Mouse (Mus musculus) cerebellum, adult 8-10 months (tissue): Measurements from ENCODE around the gene Atxn10.
"Not testable (repeated sequence)": the region's sequence is repeated elsewhere in the genome, so short reads cannot be mapped to it uniquely, and the experiment has no call there.

ENCODE experiments used
- DNase-seq: peaks from one replicate; pipeline ENCODE4 v3.0.0; 2022

The Atxn10 gene

DNA sequence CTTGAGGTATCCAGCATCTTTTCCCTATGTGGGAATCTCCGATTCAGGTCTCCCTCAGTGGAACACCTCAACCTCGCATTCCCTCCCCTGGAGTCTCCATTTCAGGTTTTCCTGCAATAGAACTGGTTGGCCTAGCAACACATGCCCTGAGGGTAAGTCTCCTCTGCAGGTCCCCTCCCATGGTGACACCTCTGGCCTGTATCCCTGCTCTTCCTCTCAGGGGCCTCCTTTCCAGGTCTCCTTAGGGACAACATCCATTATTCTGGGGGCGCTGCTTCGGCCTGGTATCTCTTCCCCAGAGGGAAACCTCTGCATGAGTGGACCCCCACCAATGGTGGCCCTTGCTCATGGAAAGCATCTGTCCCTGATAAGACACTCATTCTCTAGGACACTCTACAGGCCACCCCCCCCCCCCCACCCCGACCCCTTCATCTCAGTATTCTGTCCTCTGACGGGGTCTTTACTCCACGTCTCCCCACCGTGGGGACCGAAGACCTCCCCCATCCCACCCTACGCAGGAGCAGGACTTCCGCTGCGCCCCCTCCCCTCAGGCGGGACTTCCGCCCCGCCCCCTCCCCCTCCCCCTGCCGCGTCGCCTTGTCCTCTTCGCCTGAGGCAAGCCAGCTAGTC, at the start of gene Atxn10:
Gene Atxn10 (plus strand): TSS at position 575 of the 630 bp plus-strand sequence.
- peak; percentile 37 for DNase-seq

DNA sequence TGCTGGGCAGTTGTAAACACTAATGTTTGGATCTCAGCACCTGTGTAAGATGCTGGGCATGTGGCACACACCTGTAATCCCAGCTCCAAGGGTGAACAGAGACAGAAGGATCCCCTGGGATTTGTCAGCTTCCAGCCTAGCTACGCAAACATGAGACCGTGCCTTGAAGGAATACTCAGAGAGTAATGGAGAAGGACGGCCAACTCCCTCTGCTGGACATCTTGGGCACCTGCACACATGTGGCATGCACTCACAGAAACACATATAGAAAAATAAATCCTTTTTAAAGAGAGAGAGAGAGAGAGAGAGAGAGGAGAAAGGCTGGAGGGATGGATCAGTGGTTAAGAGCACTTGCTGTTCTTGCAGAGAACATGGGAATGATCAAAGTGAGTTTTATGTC, 41.4 kb upstream of the Atxn10 start:
- DNase-seq: no peak

DNA sequence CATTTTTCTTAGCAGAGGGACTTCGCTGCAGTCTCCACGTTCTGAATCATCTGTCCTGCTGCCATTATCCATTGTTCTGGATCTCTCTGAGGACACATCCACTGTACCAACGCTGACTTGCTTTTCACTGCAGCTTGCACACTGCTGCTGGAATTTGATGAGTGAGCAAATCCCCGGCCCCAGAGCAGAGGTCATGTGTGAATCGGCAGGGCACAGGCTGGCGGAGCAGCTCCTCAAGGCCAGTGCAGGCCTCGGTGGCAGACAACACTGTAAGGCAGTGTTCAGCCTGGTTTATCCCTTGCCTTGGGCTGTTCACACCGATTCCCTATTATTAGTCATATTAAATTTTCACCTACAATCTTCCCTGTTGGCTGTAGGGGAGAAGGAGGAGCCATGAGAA, 40.5 kb upstream of the Atxn10 start:
- DNase-seq: no peak

DNA sequence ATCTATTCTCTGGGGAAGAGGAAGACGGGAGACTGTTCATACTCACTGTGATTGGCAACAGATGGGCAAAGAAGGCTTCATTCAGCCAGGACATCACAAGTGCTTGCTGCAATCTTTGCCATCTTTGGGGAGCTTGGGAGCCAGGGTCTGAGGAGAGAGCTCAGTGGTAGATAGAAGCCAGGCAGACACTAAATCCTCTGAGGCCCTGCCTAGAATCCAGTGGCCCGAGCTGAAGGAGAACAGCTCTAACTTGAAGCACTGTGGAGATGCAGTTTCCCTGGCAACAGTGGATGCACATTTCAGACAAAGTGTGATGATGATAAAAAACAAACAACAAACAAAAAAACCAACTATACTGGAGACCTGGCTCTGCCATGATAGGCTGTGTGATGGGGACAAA, 40.1 kb upstream of the Atxn10 start:
- DNase-seq: no peak

DNA sequence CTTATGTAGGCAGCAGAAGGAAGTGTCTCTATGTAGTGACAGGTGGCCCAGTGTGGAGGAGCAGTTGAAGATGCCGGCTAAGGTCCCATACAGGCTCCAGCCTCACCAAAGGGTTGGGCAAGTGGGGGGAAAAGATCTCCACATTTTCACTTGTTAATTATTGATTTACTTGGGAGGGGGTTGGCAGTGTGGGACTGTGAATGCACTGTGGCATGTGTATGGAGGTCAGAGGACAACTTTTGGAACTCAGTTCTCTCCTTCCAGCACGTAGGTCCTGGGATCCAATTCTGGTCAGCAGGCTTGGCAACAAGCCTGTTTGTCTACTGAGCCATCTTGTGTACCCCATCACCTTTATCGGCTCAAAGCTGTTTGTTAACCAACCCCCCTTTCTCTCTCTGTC, 39.5 kb upstream of the Atxn10 start:
- DNase-seq: no peak

DNA sequence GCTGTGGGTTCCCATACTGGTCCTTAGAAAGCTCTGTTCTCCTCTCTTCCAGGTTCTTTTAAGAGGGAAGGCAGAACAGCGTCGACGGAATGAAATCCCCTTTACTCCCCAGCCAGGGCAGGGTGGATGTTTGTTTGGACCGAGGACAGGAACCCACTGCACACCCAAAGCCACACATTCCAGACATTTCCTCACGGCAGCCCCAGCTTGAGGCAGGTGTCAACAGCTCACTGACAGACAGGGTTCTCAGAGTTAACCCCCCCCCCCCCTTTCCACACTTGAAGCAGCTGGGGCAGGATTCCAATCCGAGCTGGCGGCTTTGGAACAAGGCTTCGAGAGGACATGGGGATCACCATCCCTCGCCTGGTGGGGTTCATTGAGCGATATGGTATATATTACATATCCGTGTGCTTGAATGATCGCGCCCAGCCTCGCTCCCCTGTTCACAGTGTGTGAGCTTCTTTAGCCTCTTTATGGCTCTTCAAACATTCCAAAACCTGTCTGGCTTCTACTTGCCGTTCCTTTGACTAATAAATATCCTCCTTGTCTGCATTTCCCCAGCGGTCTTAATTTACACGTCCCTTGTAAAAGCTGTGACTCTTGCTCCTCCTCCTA, 37.8 kb upstream of the Atxn10 start:
- DNase-seq: no peak

DNA sequence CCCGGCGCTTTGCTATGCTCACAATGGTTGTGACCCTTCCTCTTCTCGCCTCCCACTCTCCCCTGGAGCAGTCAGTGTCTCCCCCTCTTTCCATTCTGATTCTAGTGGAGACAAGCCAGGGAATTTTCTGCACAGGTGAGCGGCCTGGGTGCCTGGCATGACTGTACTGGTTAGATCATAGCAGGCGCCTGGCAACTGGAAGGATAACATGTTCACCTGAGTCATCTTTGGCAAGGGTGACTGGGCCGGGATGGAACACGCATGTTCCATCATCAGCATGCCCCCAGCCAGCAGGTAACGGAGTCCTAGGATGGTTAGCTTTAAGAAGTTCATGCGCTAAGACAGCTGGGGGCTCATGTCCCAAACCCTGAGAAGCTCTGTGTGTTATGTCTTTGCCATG, 37.1 kb upstream of the Atxn10 start:
- DNase-seq: no peak

DNA sequence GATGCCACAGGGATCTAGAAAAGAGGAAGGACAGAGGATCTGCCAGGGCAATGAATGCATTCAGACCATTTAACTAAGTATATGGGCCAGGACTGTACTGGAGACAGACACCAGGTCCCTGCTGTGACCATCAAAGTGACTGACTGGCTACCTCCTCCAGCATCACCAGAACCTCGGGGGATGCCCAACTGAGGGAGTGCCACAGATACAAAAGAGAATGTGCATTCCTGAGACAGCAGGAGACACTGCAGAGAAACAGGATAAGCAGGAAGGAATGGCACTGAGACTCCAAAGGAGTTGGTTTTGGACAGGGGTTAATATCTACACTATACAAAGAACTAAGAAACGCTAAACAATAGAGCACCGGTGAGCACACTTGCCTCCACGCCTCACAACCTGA, 32.8 kb upstream of the Atxn10 start:
- no peak for DNase-seq

DNA sequence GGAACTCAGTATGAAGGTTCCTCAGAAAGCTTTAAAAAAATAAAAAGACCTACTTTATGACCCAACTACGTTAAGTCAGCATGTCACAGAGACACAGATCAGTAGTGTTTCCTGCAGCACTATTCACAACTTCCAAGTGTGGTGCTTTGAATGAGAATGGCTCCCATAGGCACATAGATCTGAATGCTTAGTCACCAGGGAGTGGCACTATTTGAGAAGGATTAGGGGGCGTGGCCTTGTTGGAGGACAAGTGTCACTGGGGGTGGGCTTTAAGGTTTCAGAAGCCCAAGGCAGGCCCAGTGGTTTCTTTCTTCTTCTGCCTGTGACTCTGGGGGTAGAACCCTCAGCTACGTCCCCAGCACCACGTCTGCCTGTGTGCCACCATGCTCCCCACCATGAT, 32.1 kb upstream of the Atxn10 start:
- DNase-seq: no peak

DNA sequence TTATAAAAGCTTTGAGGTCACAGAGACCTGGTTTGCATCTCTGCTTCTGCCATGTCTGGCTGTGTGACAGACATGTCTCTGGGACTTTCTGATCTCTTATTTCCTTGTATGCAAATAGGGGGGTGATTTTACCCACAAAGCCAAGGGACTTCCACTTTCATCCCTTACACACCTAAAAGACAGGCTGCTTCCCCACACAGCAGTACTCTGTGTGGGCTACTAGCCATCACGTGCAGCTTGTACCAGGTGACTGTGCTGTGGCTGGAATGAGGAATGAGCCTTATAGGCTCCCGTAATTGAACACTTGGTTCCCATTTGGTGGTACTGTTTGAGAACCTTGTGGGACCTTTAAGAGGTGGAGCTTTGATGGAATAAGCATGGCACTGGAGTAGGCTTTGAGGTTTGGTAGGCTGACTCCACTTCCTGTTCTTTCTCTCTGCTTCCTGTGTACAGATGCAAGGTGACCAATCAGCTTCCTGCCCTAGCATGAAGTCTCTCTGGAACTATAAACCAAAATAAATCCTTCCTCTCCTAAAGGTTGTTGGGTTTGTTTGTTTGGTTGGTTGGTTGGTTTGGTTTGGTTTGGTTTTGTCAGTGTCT, 28.9 kb upstream of the Atxn10 start:
- no peak for DNase-seq

DNA sequence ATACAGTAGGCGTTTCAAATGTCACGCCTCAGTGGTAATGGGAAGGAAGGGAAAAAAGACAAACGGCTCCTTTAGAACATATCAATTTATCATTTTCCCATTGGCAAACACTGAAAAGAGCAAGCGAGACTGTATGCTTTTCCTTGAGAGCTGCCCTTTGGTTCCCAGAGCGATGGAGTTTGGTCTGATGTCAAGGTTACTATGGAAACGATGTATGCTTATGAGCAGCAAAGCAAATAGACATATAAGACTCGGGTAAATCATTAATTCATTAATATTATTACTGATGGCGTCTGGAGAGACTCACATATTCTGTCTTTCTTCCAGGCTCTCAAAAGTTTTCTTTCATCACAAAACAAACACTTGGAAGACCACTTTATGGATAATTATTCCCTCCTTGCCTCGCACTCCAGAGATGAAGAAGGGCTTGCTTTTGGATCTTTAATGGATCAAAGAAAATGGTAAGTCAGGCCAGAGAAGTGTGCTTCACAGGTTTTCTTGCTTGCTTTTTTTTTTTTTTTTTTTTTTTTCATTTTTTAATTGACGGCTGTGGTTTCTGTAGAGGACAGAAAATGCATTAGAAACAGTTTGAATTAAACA, 24.9 kb upstream of the Atxn10 start:
- no peak for DNase-seq

DNA sequence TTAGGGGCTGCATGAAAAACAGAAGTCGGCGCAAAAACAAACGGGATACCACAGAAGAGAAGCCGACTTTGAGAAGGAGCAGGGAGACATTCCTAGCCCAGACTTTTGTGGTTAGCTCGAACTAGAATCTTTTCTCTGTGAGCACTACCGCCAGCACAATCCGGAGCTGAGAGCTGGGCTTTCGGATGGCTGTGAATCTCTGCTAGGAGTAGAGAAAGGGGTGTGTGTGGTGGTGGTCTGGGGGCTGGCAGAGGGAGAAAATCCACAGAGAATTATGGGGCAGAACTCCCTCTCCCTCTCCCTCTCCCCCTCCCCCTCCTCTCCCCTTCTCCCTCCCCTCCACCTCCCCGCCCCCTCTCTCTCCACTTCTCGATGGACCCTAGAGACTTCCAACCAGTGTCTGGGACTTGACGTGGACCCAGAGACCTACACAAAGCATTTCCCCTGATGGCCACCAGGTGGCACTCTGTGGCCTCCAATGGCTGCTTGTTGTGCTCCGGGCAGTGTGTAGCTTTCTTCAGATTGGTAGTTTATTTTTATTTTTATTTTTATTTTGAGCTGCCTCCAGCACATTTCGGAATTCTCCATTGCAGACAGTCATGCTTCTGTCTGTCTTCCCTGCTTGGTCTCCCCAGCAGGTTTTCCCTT, 20.5 kb upstream of the Atxn10 start:
- DNase-seq: peak; percentile 77

DNA sequence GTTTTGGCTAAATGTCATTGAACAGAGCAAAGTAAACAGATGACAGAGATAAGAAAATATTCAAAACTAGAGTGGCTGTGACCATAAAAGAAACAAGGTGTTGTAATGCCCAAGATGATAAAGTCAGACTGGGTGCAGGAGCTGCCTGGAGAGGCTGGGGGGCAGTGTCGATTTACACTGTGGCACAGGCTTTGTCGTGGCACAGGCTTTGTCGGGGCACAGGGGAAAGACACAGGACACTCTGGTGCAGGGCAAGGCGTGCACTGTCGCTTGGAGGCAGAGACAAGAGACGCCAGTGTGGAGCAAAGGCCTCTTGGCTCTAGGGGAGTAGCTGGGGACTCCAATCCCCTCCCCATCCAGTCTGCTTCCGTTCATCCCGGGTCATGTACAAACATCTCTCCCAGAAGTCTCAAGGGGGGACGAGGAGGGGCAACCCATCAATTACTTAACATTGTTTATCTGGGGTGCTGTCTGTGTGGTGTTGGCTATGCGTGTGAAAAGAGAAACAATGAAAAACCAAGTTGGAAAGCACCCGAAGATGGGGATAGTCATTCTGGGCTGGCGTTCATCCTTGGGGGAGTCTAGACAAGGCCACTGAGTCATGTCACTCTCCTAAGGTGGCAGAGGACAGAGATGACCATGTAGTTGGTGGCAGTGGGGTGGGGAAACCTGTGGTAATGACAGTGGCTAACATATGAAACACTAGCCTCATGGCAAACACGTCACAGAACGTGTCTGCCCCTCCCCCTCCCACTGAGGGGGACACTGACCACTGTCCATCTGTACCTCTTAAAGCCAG, 19.5 kb upstream of the Atxn10 start:
- no peak for DNase-seq

DNA sequence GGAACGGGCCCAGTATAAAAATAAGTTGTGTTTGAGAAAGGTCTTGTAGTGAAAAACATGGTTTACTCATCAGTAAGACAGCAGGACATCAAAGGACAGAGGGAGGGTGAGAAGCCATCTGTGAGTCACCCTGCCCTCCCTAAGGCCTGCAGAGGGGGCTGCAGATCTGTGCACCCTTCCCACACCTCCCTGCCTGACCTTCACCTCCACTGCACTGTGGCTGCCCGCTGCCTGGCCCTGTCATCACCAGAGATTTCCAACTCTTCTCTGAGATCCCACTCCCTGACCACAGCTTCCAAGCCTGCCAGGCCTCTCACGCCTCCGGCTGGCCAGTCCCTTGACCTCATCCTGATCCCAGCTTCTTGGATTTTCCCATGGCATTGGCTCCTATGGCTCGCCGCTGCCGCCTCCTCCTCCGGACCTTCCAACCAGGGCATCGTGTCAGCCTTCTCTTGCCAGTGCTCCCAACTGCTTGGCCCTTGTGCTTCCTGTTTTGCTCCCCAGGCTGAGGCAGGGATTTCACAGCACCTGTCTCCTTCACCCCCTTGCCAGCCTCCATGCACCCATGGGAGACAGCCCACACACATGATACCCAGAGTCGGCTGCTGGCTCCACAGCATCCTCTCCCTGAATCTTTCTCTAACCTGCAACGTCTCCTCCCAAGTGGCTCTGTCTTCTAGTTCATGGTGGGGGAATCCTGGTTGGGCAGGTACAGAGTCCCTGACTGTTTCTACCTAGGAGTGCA, 15.9 kb upstream of the Atxn10 start:
- DNase-seq: no peak

DNA sequence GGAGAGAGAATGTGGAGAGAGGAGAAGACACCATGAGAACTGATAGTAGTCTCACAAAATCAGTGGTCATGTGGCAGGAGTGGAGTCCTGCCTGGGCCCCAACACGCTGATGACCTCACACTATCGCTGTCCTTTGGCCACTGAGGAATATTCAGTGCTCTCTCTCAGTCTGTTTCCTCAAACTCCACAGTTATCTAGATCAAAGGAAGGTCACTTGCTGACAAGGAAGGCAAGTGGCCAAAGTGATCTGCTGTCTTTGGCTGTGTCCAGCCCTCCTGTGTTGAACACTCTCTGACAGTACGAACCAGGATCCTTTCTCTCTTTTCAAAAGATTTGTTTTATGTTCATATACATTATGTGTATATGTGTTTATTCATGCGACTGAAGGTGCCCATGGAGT, 12.8 kb upstream of the Atxn10 start:
- no peak for DNase-seq

DNA sequence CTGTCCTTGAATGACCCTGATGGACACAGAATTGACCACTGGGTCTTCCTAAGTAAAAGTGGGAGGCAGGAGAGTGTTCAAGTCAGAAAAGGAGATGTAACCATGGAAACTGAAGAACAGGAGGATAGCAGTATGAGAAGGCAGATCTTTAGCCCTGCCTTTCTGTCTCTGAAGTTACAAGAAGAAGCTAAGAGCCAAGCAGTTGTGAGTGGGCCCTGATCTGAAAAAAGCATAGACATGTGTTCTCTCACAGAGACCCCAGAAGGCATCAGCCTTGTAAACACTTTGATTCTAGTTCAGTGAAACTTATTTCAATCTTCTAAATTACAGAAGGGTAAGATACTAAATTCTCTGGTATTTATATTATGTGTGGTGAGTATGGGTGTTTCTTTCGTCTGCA, 11.6 kb upstream of the Atxn10 start:
- DNase-seq: no peak

DNA sequence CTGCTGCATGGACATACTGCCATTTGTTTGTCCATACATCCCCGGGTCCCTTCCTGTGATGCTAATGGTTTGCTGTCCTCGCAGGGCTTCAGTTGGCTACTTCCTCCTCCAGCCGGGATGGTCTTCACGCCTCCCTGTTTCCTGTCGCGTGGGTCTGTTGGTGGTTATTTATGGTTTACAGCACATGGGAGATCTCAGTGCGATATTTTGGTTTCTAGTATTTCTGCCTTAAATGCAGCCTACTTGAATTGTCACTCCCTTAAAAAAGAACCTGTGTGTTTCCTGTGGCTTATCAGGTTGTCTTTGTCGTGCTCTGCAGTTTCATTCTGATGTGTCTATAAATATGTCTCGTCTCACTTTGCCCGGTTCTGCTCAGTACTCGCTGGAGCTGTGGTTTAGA, 8.2 kb upstream of the Atxn10 start:
- DNase-seq: no peak

DNA sequence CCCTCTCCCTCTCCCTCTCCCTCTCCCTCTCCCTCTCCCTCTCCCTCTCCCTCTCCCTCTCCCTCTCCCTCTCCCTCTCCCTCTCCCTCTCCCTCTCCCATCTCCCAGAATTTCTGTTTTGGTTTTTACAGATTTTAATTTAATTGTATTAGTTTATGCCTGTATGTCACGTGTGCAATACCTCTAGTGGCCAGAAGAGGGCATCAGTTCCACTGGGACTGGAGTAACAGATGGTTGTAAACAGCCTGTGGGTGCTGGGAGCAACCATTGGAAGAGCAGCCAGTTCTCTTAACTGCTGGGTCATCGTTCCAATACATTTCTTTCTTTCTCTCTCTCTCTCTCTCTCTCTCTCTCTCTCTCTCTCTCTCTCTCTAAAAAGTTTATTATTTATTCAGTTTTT, 7.6 kb upstream of the Atxn10 start:
- not testable (repeated sequence) for DNase-seq

DNA sequence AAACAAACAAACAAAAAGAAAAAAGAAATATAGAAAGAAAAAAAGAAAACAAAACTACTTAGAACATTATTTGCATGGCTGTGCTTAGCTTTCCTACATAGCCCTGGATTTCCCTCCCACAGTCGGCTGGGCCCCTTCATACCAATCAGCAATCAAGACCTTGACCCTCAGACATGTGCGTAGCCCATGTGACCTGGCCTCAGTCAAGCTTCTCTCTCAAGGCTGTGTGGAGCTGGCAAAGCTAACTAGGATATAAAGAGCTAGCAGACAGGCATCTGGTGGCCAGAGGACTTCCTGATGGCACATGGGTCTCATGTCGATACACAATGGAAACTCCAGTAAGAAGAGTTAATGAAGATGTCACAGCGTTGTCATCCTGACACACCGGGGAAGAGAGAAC, 6.9 kb upstream of the Atxn10 start:
- DNase-seq: no peak

DNA sequence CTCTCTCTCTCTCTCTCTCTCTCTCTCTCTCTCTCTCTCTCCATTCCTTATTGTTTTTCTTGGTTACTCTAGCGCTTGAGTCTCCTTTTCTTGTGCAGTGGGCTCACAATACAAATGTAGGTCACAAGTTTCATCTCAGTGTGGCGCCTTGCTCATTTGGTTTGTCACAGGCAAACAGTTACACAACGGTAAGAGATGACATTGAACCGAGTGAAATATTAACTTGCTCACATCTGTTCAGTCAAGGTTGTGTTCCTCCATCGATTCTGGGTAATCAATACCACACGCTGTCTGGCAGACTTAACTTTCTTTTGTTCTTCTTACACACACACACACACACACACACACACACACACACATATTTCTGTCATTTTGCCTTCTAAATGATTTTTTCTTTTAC, 6.0 kb upstream of the Atxn10 start:
- no peak for DNase-seq

DNA sequence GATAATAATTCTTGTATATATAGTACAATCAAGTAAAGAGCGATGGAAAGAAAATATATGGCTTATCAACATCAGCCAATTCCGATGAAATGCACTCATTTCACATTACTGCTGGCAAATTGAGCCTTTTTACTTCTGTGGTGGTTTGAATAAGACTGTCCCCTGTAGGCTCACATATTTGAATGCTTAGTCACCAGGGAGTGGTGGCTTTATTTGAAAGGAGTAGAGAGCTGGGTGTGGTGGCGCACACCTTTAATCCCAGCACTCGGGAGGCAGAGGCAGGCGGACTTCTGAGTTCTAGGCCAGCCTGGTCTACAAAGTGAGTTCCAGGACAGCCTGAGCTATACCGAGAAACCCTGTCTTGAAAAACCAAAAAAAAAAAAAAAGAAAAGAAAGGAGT, 2.5 kb upstream of the Atxn10 start:
- DNase-seq: not testable (repeated sequence)

DNA sequence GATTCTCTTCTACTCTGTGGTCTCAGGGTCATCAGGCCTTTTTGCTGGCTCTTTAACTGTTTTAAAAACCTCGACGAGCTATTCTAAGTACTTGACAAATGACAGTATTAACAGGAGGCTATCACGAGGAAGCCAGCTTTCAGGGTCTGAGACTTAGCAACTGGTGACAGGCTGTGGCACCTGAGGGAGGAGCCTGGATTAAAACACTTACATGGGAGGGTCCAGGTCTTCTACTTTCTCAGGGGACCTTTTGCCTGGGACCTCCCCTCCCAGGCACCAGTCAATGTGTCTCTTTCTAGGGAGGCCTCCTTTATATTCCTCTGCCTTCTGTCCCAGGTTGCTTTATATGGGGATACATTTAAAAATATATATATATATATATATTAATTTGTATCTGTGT, 1.8 kb upstream of the Atxn10 start:
- no peak for DNase-seq
